Mouse (Mus musculus) NIH3T3 (cell line): ENCODE data around the gene Msh3.
A peak's percentile ranks its signal among the peaks of the same experiment; 100 is the strongest.
"Not testable (repeated sequence)": the region's sequence is repeated elsewhere in the genome, so short reads cannot be mapped to it uniquely, and the experiment has no call there.

ENCODE experiments used
- DNase-seq: peaks from one replicate; pipeline ENCODE4 v3.0.0-alpha.2; 2012; ENCODE audit warnings: low read depth

The Msh3 gene

GRCm38 (mm10) chr13:92354456-92355271, at the start of gene Msh3, which contains the start of gene Dhfr:
Msh3 (minus strand) TSS chr13:92355003.
Dhfr (plus strand) TSS chr13:92354726.
- peak; percentile 99 for DNase-seq

DNA sequence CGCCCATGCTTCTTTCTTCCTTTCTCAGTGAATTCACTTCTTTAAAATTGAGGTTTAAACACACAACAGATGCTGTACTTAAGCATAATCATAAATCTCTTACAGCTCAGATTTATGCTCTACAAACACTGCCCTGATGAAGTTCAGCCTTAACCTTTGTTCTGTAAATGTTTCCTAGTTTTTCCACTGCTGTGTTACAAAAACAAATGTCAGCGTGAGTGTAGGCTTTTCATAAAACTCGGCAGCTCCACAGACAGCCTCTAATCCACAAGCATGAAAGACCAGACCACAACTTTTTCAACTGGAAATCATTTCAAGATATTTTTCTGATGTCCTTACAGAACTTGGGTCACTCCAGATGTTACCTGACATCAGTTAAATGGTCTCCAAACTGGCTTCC, 48.7 kb upstream of the Msh3 start:
- no peak for DNase-seq

DNA sequence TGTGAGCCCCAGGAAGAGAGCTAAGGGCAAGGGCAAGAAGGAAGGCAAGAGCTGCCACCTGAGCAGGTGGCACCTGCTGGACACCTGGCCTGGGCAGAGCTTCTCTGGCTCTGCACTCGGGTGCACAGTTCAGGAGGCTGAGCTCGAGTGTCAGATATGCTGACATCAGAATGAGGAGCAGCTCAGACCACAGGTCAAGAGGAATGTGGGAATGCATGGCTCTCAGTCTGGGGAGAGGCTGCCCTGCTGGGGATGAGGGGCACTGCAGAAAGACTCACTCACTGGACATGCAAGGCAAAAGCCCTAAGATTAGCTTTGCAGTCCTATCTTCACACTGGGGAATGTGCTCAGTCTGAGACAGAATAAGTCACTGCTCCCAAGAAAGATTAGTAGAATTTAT, 47.3 kb upstream of the Msh3 start:
- DNase-seq, result no peak

DNA sequence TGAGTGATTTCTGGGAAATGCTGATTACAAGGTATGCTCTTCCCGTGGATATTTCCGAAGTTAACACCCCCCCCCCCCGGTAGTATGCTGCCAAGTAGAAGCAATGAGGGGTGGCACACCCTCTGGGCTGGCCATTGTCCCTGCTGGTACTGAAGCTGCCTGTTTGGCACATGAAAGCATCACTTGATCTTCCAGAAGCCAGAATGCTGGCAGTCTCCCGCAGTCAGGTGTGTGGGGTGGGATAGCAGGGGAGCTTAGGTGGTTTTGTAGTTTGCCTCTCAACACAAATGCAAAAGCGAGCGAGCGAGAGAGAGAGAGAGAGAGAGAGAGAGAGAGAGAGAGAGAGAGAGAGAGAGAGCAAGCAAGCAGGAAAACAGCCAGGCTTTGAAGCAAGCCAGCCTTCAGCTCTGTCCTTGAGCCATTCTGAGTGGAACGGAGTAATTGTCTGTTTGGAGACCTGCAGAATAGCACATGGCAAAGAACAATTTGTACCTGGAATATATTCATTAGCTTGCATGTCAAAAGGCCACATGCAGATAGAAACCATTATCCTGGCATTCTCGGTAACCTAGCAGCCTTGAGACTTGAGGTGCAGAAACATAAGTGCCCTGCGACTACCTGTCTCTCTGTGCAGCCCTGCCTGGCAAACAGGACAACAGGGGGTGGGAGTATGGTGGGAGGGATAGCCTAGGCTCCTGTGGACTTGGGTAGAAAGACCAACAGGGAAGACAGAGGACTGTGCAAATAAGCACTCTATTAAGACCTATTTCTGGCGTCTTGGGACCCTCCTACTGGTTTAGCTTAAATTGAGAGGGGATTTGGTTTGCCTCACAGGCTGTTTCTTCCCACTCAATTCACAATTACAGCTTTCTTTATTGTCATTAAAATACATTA, 43.9 kb upstream of the Msh3 start:
- no peak for DNase-seq

- DNase-seq, result no peak
Observed at GRCm38 (mm10) chr13:92393047-92393661, 38.4 kb upstream of the Msh3 start.

GRCm38 (mm10) chr13:92387367-92387766, 32.6 kb upstream of the Msh3 start:
- DNase-seq, result no peak

- not testable (repeated sequence) for DNase-seq
Observed at GRCm38 (mm10) chr13:92371466-92371865, 16.7 kb upstream of the Msh3 start.

- no peak for DNase-seq
Observed at GRCm38 (mm10) chr13:92370811-92371210, 16.0 kb upstream of the Msh3 start.

- peak; percentile 72 for DNase-seq
Observed at GRCm38 (mm10) chr13:92365312-92365711, 10.5 kb upstream of the Msh3 start.

DNA sequence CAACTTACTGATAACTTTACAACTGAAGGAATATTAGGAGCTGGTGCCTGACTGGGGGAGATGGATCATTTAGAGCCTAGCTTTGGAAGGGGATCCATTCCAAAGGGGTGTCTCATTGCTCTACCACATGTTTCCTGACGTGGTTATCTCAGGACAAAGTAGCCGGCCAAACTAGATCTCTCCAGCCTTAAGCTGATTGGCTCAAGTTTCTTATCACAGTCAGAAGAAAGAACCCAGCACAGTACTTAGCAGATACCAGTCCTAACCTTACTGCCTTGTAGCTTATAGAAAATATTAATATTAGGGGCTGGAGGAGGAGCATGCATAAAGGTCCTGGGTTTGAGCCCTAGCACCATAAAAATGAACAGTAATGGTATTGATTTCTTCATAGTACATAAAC, 6.8 kb upstream of the Msh3 start:
- no peak for DNase-seq

GRCm38 (mm10) chr13:92357644-92358043, 2.8 kb upstream of the Msh3 start:
- DNase-seq, result peak; percentile 49

- DNase-seq, result no peak
Observed at GRCm38 (mm10) chr13:92356376-92356775, 1.6 kb upstream of the Msh3 start.

GRCm38 (mm10) chr13:92355272-92355643, 455 bp upstream of the Msh3 start:
- DNase-seq, result no peak

DNA sequence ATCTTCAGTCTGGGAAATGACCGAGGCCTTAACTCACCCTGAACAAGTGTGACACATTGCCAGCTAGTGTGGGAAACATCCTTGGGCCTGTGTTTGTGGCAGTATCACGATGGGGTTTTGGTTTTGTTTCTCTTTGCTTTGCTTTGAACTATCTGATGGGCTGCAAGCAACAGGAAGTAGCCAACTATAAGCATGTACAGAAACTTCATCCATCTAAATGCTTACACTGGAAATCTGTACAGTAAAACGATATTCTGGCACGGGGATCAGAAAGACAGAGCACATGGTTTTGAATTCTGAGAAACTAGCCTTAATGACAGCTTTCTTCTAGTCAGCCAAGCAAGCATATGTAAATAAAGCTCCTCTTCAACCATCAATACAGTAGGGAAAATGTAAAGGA, 847 bp downstream of the Msh3 start:
- peak; percentile 35 for DNase-seq

- DNase-seq, result no peak
Observed at GRCm38 (mm10) chr13:92351100-92351499, 3.7 kb downstream of the Msh3 start.

- DNase-seq, result no peak
Observed at GRCm38 (mm10) chr13:92346338-92346737, 8.5 kb downstream of the Msh3 start.

DNA sequence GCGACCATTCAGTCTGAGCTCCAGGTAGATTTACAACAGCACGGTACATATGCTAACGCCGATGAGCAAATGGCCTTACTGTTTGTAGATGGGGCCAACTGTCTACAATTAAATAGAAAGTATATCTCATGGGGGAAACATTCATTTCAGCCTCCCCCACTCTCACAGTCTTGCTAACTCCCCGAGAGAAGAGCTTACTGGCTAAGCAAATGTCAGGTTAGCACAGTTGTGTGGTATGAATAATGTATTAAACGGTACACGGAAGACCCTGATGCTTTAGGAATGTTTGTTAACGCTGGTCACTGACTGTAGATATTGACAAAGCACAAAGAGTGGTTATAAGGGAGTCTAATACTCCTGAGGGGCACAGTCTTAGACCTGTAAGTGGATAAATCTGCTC, 10.8 kb downstream of the Msh3 start:
- DNase-seq, result no peak

DNA sequence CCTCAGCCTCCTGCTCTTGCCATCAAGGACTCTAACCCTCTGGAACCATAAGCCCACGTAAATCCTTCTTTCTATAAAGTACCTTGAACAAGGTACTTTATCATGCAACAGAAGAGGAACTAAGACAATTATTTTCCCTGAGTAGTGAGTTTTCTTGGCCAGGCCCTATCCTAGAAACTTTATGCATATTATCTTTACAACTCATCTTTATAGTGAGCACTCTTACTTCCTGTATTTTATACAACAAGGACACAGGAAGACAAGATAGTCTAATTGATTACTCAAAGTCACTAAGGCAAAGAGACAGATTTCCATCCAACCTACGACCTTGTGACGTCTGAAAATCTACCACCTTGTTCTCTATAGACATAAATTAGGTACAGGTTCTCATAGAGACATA, 15.0 kb downstream of the Msh3 start:
- no peak for DNase-seq

GRCm38 (mm10) chr13:92337773-92338462, 16.9 kb downstream of the Msh3 start:
- DNase-seq, result peak; percentile 4

- no peak for DNase-seq
Observed at GRCm38 (mm10) chr13:92336857-92337256, 17.9 kb downstream of the Msh3 start.

DNA sequence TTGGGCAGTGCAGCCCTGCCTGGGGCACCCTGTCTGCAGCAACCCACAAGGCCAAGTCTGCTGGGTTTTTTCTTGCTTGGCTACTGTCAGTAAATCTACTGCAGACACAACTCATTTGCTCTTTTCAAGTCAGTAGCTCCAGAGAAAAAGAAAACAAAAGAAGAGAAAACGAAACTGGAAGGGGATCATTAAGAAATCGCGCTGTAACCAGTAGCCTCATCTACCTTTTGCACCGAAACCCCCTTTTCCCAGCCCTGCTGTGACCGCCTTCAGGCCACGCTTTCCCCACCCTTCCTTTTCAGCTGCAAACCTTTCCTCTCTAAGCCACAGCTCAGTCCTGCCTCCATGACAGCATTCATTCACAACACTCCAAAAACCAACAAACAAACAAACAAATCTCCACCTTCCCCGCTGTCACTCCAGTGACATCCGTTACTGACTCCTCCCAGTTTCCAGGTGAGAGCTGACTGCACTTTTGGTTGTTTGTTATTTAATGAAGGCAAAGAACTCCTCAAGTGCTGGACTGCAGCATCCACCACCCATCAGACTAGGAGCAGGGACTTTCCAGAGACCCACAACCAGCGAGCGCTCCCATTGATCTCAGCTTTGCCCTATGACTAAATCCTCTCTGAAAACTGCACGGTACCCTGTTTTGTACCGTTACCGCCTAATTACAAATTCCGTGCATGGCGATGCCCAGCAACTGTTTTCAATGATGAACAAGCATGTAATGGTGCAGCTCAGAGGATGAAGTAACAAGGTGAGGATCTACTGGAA, 22.5 kb downstream of the Msh3 start:
- DNase-seq, result no peak
